Mouse (Mus musculus): ENCODE data around the gene Anxa4. TPM values are rescaled to one million over a fixed set of nuclear protein-coding genes. Genes with fewer than 3 reads are reported as not detected.

Anxa4 gene
- total RNA-seq, 2 experiments from 2014 or later = 62.8 to 72.5 TPM

Other genes with a start within 250 kb of the Anxa4 start
- gene Asprv1, start 165.4 kb downstream of the Anxa4 start, total RNA-seq (2021) = under 1 TPM in 1 of 2 experiments, not detected in 1; 0.20 TPM
- gene Mxd1, start 124.4 kb downstream of the Anxa4 start, total RNA-seq (2021) = 1 to 10 TPM; 9.0 to 9.6 TPM
- gene Snrnp27, start 109.1 kb downstream of the Anxa4 start, total RNA-seq (2021) = 10 to 100 TPM; 58.9 to 65.4 TPM
- 10 to 100 TPM; 14.6 to 24.3 TPM for gene Gmcl1, start 60.2 kb downstream of the Anxa4 start, total RNA-seq (2021)
- gene Aak1, start 55.9 kb upstream of the Anxa4 start, total RNA-seq (2021) = 100 to 1,000 TPM in 1 of 2 experiments, 10 to 100 TPM in 1; 98.7 to 119 TPM
- 10 to 100 TPM; 71.5 to 80.4 TPM for gene Nfu1, start 215.7 kb upstream of the Anxa4 start, total RNA-seq (2021)
- 10 to 100 TPM; 50.3 to 57.9 TPM for gene Gfpt1, start 249.3 kb upstream of the Anxa4 start, total RNA-seq (2021)

All from adrenal gland, postnatal 36 days (tissue).